Mouse (Mus musculus): ENCODE measurements at regions not wholly inside any gene's neighbourhood (a gene's known extent, or its start where the extent isn't known, plus 50 kb on each side); places are given as distances from the start of the nearest gene placed in this dataset.

DNA sequence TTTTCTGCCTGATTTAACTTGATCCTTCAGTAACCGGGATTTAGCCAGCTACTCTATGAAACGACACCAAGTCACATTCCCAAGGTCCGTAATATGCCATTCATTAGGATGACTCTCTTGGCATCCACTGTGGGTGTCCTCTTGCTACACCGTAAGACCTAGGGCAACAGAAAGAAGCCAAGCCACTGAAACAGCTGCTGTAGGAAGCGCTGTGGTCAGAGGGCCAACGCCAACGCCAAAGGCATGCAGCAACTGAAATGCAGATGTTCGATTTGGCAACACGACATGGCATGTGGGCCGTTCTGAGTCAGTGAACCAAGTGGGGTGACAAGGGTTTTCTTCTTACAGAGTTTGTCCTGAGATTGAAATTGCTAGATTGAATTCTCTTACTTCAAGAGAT, 527.9 kb upstream of the Mpdz start:
- DNase-seq (ENCODE audit: low spot score in 2 of 2), result no peak

DNA sequence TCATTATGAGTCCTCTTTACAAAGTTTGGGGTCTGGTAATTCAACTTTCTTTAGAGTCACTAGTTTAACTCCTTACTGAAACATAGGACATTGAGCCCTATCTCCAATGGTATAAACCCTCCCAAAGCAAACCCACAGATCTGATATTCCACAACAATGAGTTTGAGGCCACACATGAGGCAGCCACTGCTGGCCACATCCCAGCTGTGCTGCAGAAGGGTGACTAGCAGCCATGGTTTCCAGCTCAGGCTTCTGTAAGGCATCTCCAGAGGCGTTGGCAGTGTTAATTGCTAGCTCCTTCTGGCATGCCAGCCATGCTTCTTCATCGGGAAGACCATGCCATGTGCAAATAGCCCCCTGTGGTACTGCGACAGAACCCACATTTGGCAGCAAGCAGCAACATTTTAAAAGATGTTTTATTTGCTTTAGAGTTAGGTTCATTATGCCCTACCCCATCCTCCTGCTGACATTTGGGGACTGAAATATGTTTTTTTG, 527.1 kb upstream of the Mpdz start:
- DNase-seq (ENCODE audit: low spot score in 2 of 2), result no peak

DNA sequence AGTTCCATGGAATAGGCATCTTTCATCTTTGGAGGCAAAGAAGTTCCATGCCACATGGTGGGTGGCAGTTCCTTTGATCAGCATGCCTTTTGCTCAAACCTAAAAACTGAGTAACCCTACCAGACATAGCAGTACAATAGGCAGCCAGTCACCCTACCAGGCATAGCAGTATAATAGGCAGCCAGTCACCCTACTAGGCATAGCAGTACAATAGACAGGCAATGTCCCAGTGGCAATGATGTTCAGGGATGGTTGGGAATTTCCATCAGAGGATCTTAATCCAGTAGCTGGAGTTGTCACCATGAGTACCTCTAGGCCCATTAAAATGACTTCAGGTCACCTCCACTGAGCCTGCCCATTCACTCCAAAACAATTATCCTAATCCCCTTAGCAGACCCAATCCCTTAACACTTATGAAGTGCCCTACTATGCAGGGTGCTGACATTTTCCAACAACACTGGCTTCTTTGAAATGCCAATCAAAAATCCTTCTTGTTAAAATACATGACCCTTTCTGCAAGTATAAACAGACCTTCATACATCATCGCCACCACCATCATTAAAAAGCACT, 523.5 kb upstream of the Mpdz start:
- no peak for DNase-seq (ENCODE audit: low spot score in 2 of 2)

DNA sequence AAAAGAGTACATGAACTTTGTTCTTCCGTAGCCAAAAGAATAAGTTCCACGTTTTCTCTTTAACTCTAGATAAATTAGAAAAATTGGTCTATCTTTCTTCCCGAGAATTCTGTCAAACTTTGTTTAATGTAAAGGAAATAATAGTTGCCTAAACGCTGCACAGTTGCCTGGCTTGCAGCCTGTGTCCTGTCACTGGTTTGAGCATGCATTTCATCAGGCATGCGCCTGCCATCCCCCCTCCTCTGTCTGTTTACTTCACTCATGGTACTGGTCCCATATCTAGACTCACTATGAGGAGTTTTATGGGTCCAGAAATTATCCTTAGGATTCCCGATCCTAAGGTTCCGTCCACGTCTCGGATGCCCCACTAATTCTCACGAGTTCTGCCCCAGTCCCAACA, 520.5 kb upstream of the Mpdz start:
- DNase-seq (ENCODE audit: low spot score in 2 of 2), result no peak

DNA sequence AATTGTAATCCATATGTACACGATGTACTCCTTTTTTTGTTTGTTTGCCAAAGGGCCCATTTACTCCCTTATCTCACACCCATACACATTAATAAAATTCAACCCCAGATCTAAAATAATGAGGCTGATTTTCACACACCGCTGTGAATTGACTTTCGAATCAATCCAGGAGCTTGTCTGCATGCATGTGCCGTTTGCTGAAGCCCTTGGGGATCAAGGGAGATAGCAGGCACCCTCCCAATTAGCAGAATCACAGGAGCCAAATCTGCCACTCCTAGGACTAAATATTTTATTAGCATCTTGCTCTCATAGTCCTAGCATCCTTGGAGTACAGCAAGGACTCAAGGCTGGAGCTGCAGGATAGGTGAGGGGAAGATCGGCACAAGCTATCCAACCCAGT, 520.0 kb upstream of the Mpdz start:
- no peak for DNase-seq (ENCODE audit: low spot score in 2 of 2)

DNA sequence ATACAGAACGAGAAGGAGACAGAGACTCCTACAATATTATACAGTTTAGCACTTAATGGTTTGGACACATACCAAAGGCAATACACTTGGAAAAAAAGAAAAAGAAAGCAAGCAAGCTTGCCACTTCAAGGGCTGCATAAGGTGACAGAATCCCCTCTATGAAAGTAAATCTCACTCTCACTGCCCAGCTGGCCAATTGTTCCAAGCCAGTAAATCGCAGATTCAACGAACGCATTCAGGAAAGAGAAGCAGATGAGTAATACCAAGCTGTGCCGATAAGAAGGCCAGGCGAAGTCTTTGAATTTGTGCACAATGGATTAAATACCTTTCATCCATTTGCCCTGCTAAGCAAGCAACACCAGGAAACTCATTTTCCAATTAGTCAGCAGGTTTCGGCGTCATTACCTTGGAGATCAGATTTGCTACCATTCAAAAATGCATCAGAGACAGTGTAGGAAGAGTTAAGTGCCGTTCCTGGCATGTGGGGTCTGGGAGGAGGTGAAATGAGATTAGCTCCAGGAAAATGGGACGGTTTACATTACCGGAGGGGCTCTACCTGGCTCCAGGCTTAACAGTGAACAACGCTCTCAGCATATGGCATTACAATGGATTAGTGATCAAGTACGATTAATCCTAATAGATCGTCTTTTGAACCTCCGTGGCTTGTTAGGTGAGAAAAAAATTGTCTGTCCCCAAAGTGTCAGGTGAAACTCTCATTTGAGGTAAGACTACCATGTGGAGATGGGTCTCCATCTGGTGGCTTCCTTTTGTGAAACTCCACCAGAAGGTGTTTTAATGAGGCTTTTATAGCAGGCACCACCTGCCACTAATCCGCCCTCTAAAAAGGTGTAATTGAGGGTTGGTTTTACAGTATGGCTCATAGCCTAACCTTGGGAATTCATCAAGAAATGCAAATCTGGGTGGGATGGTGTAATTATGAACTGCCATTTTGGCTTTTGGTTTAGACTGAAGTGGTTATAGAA, 518.2 kb upstream of the Mpdz start:
- DNase-seq (ENCODE audit: low spot score in 2 of 2), result no peak

DNA sequence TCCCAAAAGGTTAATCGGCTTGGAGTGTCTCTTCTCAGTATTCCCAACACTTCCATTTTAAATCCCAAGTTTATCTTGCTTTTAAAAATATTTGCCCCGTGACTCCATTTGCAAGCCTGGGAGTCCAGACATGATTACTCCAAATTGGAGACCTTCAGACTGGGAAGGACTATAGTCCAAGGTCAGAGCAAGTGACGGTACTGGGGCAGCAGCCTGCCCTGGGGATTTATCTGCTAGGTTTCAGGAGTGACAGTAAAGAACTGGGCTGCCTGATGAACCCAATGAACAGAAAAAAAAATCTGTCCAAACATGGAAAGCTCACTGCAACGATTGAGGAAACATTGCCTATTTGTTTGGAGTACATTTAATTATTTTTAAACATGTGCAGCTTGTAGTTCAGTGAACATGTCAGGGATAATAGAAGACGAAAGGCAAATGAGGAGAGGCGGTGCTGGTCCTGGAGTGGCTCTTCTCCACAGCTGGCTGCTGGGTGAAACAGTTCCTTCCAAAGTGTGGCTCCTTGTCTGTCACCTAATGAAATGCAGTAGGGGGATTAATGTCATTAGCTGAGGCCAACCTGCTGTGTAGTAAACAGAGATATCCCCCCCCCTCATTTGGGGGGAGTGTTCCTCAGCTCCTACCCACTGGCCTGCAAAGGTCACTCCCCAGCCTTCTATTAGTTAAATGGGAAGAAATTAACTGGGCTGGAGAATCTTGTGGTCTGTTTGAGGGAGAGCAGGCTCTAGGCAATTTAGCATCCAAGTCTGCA, 514.5 kb upstream of the Mpdz start:
- no peak for DNase-seq (ENCODE audit: low spot score in 2 of 2)

DNA sequence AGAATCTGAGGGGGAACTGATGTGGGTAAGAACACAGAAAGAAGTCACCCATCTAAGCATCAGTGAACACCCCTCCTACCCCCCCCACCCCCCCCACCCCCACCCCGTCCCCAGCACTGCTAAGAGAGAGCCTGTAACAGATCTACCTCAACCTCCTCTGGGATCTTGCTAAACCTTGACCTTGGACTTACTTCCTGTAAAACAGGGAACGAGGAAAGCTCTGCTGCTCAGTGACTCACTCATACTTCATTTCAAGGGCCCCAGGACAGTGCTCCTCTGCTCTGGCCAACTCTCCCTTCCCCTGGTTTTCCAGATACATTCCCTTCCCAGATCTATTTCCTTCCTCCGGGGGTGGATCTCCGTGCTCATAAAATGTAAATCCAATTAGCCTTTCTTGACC, 510.4 kb upstream of the Mpdz start:
- DNase-seq (ENCODE audit: low spot score in 2 of 2), result no peak

DNA sequence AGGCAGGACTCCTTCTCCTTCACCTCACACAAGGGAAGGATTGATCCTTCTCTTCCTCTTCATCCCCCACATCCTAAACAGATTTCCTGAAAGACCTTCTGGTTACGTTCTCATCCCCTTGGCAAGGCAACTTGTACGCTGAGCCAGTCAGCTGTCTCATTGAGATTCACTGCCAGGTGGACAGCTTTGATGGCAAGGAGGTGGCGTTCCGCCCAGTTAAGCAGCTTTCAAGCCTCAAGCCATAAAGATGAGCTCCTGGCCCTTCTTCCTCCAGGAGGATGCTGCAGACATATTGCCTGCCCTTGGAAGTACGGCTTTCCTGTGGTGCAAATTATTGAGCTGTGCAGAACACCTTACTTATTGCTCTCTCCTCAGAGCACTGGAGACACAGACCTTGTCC, 494.8 kb upstream of the Mpdz start:
- DNase-seq (ENCODE audit: low spot score in 2 of 2), result no peak

DNA sequence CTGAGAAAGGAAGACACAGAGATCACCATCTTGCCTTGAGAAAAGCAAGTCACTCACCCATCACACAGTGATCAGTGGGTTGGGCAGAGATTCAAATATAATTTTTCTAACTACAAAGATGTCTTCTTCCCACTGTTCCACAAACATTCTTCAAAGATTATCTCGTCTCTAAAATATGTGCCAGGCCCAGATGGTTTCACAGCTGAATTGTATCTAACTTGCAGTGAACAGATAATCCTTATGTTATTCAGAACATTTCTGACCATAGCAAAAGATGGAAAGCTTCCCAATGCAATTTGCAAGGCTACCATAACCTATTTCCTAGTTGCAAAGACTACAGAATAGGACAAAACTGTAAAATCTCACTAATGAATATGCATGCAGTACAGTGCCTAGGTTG, 488.3 kb upstream of the Mpdz start:
- no peak for DNase-seq (ENCODE audit: low spot score in 2 of 2)

DNA sequence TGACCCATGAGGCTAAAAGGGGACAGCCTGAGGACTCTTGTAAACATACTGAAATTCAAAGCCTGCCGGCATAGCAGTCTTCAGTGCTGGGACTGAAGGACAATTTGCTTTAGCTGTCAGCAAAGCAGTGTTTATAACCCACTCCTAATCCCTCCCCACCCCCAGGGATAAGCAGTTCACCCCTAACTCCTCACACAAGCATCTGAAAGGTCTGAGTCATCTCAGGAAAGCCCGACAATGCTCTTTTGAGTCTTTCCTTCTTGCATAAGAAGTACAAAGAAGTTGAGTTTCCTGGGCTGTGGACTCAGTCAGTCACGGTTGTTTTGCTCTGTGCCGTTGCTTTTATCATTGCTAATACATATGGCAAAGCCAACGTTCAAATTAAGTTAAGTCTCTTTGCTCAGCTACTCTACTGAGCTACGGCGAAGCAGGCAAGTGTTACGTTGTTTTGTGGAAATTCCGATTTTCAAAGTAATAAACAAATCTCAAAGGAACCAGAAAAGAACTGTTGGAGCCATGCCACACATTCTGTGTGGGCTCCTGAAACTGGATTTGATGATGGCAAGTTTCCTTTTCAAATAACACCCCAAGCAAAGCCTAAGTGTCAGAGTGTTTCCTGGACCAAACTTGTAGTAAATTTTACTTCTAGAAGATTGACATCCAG, 486.1 kb upstream of the Mpdz start:
- DNase-seq (ENCODE audit: low spot score in 2 of 2), result no peak

DNA sequence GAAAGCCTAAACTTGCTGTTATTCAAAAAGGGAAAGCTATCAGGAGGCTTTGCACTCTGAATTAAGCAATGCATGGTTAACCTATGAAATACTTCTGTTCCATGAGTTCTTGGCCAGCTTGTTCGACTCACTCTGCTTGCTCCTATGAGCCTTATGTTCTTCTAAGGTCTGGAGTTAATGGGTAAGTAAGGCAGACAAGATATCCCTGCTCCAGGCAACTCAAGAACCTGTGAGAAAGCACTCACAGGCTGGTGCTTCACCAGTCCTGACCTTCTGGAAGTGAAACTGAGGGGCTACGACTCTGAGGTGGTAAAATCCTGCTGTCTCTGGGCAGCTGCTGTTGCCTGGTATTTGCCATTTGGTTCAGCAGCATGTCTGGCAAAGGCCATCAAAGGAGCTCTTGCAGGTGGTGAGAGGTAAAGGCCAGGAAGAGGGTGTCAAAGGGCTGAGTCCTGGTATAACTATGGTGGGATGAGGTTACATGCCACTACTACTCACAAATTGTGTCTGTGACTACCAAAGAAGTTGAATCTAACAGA, 484.6 kb upstream of the Mpdz start:
- DNase-seq (ENCODE audit: low spot score in 2 of 2), result no peak

DNA sequence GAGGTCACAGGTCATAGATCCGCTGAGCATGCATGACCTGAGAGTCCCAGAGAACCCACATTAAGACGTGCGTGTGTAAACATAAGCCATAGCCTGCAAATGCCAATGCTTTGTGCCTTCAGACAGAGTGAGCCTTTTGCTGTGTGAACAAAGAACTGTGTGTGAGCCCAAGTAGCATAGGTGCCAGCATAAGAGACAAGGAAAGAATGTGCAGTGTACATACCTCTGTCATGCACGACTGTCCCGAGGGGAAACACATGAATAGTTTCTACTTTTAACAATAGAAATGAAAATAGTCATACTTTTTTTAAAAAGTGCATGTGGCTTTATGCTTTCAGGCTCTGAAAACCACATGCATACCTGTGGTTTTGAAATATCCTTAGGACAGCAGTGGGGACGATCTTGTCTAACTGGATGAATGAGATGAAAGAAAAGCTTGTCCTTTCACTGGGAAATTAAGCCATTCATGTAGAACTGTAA, 484.1 kb upstream of the Mpdz start:
- DNase-seq (ENCODE audit: low spot score in 2 of 2), result no peak

DNA sequence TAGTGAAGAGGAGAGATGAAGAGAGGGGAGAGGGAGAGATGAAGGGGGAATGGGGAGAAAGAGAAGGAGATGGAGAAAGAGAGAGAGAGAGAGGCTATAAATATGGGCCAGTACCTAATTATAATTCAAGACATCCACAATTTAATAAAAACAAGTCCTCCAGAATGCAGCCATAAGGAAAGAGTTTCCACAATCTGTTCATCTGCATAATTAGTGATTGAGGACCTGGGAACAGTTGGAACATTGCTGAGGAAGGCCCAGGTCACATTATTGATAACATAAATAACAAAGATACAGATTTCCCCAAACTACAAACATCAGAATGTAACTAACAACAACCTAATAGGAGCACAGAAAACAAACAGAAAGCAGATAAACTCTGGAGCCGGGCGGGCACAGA, 483.0 kb upstream of the Mpdz start:
- no peak for DNase-seq (ENCODE audit: low spot score in 2 of 2)

DNA sequence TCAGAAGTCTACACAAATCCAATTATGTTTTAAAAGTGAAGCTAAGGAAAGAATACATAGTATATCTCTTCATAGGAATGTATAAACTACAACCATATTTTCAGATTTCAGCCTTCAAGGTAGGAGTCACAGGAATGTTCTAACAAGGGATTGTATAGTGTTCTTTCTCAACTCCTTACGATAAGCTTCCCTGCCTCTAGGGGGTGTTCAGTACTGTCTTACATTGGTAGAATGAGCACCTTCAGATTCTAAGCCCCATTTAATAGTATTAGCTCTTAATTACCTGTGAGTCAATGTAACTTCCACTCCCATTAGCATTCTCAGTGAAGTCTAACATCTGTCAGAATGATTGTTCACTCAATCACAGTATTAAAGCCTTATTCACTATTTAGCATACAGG, 481.5 kb upstream of the Mpdz start:
- no peak for DNase-seq (ENCODE audit: low spot score in 2 of 2)

DNA sequence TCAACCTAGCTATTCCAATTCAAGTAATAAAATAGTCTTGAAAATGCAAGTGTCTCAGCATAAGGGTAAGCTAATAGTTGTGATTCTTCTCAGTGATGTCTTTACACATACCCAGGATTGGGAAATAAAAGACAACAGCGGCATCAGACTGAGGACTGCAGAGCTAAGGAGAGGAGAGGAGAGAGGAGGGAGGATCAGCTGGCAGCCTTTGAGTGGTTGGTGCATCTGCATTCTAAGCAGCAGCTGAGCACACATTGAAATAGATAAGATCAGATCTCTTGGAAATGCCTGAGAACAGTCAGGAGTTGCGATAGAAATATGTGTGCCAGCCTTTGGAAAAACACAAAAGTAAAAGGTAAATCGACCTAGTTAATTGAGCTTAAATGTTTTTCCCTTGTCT, 480.3 kb upstream of the Mpdz start:
- DNase-seq (ENCODE audit: low spot score in 2 of 2), result no peak

DNA sequence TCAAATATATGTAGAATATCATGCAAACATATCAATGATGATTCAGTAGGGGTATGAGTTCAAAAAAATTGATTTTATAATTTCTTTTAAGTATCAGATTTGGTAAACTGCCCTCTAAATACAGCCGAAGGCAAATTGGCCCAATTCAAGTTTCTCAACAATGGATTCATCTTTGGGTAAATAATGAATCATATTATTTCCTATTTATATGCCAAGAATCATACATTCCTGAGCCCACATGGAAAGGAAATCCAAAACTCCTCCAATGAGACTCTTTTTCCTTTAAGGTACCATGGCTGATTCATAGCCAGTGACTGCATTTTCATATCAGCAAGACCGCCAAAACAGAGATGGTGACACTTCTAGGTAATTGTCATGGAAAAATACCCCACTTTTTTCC, 472.4 kb upstream of the Mpdz start:
- no peak for DNase-seq (ENCODE audit: low spot score in 2 of 2)

DNA sequence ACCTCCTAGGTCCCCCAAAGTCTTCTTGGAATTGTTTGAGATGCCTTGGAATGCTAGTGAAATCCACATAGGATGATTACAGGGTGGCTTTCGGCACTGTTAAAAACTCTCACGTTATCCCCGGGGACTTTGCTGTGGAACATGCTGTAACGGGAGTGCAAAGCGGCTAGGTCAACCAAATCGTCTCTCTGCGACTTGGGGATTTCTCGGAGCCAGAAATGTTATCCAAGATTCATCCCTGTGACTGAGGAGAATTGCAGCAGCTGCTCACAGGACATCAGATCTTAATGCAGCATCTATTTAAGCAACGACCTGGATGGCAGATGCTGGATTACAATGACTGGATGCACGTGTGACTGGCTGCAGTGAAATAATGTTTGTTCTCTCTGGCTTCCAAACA, 470.7 kb upstream of the Mpdz start:
- no peak for DNase-seq (ENCODE audit: low spot score in 2 of 2)

DNA sequence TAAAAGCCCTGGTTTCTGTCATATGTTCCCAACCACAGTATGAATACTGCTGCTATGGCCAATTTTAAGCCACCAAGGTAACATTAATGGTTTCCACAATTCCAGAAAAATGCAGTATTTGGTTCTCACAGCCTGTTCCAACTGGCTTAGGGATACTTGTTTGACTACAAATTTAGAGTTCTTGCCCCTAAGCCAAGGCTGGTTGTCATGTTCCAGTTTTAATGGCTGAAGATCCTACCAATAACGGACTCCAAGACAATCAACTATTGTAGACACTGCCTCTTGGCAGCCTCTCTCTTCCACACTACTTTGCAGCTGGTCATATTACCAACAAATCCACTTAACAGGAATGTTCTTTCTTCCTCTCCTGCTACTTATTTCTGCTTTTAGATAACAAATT, 470.0 kb upstream of the Mpdz start:
- DNase-seq (ENCODE audit: low spot score in 2 of 2), result no peak

DNA sequence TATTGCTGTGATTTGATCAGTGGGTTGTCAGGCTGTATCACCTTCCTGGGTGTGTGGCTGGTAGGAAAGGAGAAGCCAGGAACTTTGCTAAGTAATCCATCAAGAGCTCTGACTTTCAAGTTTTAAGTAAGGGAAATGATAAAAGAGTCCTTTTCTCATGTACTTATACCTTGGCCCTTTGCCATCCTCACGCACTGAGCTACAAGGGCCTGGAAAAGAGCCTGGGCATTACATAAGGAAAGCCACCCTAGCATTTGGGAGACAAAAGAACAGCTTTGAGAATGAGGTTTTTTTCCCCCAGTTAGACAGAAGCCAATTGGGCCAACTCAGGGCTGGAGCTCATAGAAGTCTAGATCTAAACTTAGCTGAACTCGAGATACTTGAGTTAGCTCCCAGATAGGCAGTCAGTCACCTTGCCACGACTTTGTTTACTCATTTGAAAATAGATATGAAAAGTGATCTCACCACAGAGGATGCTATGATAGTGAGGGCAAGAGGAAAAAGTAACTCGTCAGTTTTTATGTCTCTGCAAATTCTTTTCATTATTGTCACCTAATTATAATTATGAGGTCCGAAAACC, 457.4 kb upstream of the Mpdz start:
- no peak for DNase-seq (ENCODE audit: low spot score in 2 of 2)

DNA sequence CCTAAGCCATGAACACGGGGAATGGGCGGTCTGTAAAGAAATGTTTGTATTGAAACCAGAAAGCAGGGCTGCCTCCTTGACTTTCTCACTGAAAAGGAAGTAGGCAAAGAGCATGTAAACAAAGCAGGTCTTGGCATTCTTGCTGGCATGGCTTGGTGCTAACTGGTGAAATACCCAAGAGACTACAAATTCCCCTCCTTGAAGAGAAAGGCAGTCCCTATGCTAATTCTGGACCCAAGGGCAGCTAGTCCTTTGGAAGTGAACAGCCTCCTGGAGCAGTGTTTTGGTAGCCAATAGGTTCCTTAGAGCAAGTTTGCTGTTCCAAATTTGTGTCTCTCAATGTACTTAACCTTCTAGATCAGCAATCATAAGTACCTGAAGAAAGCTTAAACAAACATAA, 456.0 kb upstream of the Mpdz start:
- DNase-seq (ENCODE audit: low spot score in 2 of 2), result no peak
